Mouse (Mus musculus): ENCODE measurements around the gene Slc16a2. TPM values are rescaled to one million over a fixed set of nuclear protein-coding genes. Genes with fewer than 3 reads are reported as not detected.

Gene Slc16a2
- polyA plus RNA-seq, 1 experiment from 2014 or later = 22.8 TPM

DNA sequence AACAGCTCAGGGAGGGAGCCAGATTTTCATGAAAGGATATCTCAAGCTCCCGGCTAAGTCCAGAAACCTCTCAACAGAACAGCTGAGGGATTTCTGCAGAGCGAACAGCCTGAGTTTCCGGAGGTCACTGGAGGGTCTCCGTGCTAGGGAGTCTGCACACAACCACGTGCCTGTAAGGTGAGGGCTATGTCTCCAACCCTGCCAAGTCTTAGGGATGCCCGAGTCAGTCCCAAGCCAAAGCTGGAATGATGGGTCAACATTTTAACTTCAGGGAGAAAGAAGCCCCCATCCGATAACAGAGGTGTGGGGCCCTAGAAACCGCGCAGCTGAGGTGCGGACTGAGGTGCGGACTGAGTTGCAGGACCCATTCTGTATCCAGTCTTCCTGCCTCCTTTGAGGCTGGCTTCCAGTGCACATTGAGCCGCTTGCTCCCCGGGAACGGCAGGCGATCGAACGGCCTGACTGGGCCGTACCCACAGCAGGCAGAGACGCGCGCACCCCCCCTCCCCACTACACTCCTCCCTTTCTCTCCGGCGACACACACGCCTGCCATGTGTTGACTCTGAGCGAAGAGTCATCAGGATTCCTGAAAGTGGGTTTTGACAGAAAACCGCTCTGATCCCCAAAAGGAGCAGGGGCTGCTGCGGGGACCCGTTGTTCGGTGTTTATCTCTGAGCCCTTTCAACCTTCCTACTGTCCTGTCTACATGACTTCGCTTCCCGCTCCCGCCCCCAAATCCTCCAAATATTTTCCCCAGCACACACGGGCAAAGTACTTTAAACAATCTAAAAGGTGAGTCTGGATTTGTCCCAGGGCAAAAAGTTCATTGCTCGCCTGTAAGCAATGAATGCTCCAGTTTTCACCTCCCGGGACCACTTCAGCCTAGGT, 1.2 kb downstream of the Slc16a2 start:
- no peak overlapping the region for H3K27ac ChIP-seq (ENCODE audit: low read depth)
- no peaks in the 10 kb centered on the region for H3K9me3 ChIP-seq (ENCODE audit: low read depth, low read length)
- no peaks in the 10 kb centered on the region; the same call in 1 of the 2 replicates for H3K27me3 ChIP-seq (ENCODE audit: insufficient read depth, low read length)
- WGBS = 11% methylated on average over 35 of the region's 35 CpGs
- no peaks in the 10 kb centered on the region for H3K36me3 ChIP-seq (ENCODE audit: insufficient read depth)
- DNase-seq = peak; percentile 16
- ATAC-seq (ENCODE audit: insufficient read depth) = no peak; the same call in 1 of the 2 replicates
- TF ChIP-seq CTCF (IDR thresholded peaks at IDR 0.05; ENCODE audit: low read depth) = no peak
- H3K4me3 ChIP-seq (ENCODE audit: low read depth, low read length) = peak overlapping the region; percentile 52
- peak overlapping the region; percentile 74 for H3K4me2 ChIP-seq
- H3K4me1 ChIP-seq (ENCODE audit: insufficient read depth) = no peaks in the 10 kb centered on the region
- peak overlapping the region; percentile 57; the same call in 1 of the 2 replicates for H3K9ac ChIP-seq

DNA sequence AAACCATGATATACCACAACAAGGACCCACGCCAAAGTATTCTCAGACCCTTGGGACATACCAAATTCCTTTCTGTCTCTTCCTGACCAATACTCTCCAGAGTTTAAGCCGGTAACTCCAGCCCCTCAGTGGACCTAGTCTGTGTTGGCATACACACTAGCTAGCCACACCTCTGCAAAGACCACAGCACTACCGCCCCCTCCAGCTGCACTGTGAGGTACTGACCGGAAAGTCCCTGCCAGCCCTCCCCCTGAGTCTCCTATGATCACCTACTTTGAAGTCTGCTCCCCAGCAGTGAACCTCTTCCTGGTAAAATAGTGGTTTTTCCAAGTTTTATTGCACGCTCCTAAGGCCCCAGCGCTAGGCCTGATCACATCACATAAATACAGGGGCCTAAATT, 2.5 kb downstream of the Slc16a2 start:
- H3K27me3 ChIP-seq (ENCODE audit: insufficient read depth, low read length) = no peaks in the 10 kb centered on the region; the same call in 1 of the 2 replicates
- no peak for ATAC-seq (ENCODE audit: insufficient read depth)
- H3K4me2 ChIP-seq = peak overlapping the region; percentile 74
- DNase-seq = peak; percentile 2
- no peak overlapping the region for H3K27ac ChIP-seq (ENCODE audit: low read depth)
- no peak overlapping the region for H3K4me3 ChIP-seq (ENCODE audit: low read depth, low read length)
- TF ChIP-seq CTCF (IDR thresholded peaks at IDR 0.05; ENCODE audit: low read depth) = no peak; the same call in 1 of the 2 replicates
- WGBS = 62% methylated on average over 6 of the region's 6 CpGs
- no peak overlapping the region for H3K9ac ChIP-seq
- H3K4me1 ChIP-seq (ENCODE audit: insufficient read depth) = no peaks in the 10 kb centered on the region
- no peaks in the 10 kb centered on the region for H3K36me3 ChIP-seq (ENCODE audit: insufficient read depth)
- no peaks in the 10 kb centered on the region for H3K9me3 ChIP-seq (ENCODE audit: low read depth, low read length)

DNA sequence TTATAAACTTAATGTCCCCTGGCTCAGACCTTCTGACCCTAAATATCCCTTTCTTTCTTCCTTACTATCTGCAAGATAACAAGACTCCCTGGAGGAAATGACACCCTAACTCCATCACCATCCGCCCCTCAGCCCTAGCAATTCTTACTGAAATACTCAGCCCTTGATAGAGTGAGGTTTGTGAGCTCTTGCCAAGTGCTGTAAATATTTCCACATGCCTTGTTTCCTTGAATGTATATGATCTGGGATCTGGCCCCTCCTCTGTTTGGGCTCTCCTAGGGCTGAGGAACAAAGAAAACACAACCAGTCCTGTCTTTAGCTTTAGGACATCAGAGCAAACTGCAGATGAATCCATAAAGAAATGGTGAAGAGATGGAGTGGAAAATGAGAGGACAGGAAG, 9.1 kb downstream of the Slc16a2 start:
- H3K4me1 ChIP-seq (ENCODE audit: insufficient read depth) = no peaks in the 10 kb centered on the region
- TF ChIP-seq CTCF (IDR thresholded peaks at IDR 0.05; ENCODE audit: low read depth) = no peak
- DNase-seq (peak; percentile 46), ATAC-seq (ENCODE audit: insufficient read depth) (peak; percentile 56; the same call in 1 of the 2 replicates)
- H3K9me3 ChIP-seq (ENCODE audit: low read depth, low read length) = no peaks in the 10 kb centered on the region
- H3K27me3 ChIP-seq (ENCODE audit: insufficient read depth, low read length) = no peaks in the 10 kb centered on the region
- 30% methylated on average over 1 of the region's 1 CpGs for WGBS
- H3K4me2 ChIP-seq = no peak overlapping the region
- no peak overlapping the region for H3K9ac ChIP-seq
- H3K4me3 ChIP-seq (ENCODE audit: low read depth, low read length) = no peak overlapping the region
- no peaks in the 10 kb centered on the region for H3K36me3 ChIP-seq (ENCODE audit: insufficient read depth)
- no peak overlapping the region for H3K27ac ChIP-seq (ENCODE audit: low read depth)

DNA sequence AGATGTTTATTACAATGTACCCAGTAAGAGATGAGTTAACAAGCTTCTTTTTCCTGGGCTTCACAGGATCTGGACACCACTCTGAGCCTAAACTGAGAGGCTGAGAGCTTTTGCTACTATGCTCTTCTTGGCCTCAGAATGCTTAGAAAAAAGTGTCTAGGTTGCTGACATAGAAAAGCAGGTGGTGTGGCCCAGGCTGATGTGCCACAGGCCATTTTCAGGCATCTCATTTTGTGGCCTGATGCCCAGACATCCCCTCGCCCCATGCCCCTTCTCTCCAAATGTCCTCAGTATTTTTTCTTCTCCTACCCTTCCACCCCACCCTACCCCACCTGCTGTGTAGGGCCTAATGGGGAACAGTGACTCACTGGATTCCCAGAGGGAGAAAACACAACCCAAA, 11.3 kb downstream of the Slc16a2 start:
- TF ChIP-seq CTCF (IDR thresholded peaks at IDR 0.05; ENCODE audit: low read depth) = no peak
- Histone ChIP-seq H3K27me3 (ENCODE audit: insufficient read depth, low read length) (0 out of 2 replicates have a peak, but pooled peaks cover 6% of the 10 kb centered on the region), H3K36me3 (ENCODE audit: insufficient read depth) (no peaks in the 10 kb centered on the region), H3K4me1 (ENCODE audit: insufficient read depth) (no peaks in the 10 kb centered on the region), H3K9me3 (ENCODE audit: low read depth, low read length) (no peaks in the 10 kb centered on the region), H3K4me3 (ENCODE audit: low read depth, low read length) (no peak overlapping the region), H3K4me2 (no peak overlapping the region), H3K27ac (ENCODE audit: low read depth) (no peak overlapping the region), H3K9ac (no peak overlapping the region)
- ATAC-seq (ENCODE audit: insufficient read depth) (no peak), DNase-seq (no peak)
- WGBS = 69% methylated on average over 1 of the region's 1 CpGs

DNA sequence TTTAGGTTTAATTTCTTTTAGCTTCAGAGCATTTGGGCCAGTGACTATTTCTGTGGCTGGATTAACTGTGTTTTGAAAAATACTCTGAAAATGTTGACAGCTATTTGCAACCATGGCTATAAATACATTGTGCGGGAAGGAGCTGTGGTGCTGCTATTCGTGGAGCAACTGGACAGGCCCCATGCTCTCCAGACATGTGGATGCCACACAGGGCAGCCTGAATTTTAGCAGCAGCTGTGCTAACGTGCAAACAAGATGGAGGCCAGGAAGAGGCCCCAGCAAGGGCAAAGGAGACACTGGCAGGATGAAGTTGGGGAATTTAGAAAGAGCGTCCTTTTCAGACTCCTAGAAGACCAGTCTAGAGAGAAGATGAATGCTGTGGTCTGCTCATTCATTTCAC, 15.4 kb downstream of the Slc16a2 start:
- H3K4me2 ChIP-seq = no peak overlapping the region
- no peak overlapping the region for H3K27ac ChIP-seq (ENCODE audit: low read depth)
- TF ChIP-seq CTCF (IDR thresholded peaks at IDR 0.05; ENCODE audit: low read depth) = no peak
- H3K9ac ChIP-seq = no peak overlapping the region
- no peak for DNase-seq
- 59% methylated on average over 4 of the region's 4 CpGs for WGBS
- H3K9me3 ChIP-seq (ENCODE audit: low read depth, low read length) = no peaks in the 10 kb centered on the region
- H3K4me3 ChIP-seq (ENCODE audit: low read depth, low read length) = no peak overlapping the region
- 0 out of 2 replicates have a peak, but pooled peaks cover 6% of the 10 kb centered on the region for H3K27me3 ChIP-seq (ENCODE audit: insufficient read depth, low read length)
- no peak for ATAC-seq (ENCODE audit: insufficient read depth)
- H3K4me1 ChIP-seq (ENCODE audit: insufficient read depth) = no peaks in the 10 kb centered on the region
- H3K36me3 ChIP-seq (ENCODE audit: insufficient read depth) = no peaks in the 10 kb centered on the region

DNA sequence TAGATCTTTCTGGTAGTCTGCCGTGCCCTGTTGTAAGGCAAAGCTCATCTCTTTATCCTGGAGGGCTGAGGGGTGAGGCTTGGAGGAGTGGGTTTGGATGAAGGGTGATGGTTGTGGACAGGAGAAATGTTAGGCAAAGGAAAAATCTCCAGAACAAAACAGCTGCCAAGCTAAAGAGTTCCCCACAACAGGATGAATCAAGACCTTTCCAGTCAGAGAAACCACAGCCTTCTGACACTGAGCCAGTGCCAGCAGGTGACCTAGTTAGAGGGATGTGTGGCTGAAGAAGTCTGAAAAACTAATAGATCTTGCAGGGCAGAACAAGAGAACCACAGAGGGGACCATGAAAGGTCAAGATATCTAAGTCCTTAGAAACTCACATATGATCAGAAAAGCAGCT, 24.8 kb downstream of the Slc16a2 start:
- 0 out of 2 replicates have a peak, but pooled peaks cover 3% of the 10 kb centered on the region for H3K27me3 ChIP-seq (ENCODE audit: insufficient read depth, low read length)
- H3K4me1 ChIP-seq (ENCODE audit: insufficient read depth) = no peaks in the 10 kb centered on the region
- H3K27ac ChIP-seq (ENCODE audit: low read depth) = no peak overlapping the region
- DNase-seq (no peak), ATAC-seq (ENCODE audit: insufficient read depth) (no peak)
- no peaks in the 10 kb centered on the region for H3K36me3 ChIP-seq (ENCODE audit: insufficient read depth)
- H3K4me2 ChIP-seq = no peak overlapping the region
- WGBS = 93% methylated on average over 1 of the region's 1 CpGs
- H3K9me3 ChIP-seq (ENCODE audit: low read depth, low read length) = no peaks in the 10 kb centered on the region
- no peak overlapping the region for H3K4me3 ChIP-seq (ENCODE audit: low read depth, low read length)
- no peak overlapping the region for H3K9ac ChIP-seq
- no peak for TF ChIP-seq CTCF (IDR thresholded peaks at IDR 0.05; ENCODE audit: low read depth)

DNA sequence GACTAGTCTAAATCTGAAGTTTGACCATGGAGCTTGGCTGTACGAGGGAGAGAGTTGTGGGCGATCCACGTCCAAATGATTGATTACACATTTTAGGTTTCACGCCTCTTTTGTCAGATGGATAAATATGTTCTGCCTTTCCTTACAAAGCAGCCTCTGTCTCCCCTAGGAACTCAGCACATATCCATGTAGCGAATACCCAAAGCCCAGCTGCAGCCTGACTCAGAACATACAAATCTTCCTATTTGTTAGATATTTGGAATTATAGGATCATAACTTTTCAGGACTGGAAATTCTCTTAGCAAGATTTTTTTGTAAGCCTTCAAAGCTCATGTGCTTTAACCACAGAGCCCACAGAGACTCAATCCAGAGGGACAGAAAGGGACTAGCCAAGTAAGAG, 26.3 kb downstream of the Slc16a2 start:
- 70% methylated on average over 5 of the region's 5 CpGs for WGBS
- Histone ChIP-seq H3K4me3 (ENCODE audit: low read depth, low read length) (no peak overlapping the region), H3K4me1 (ENCODE audit: insufficient read depth) (no peaks in the 10 kb centered on the region), H3K36me3 (ENCODE audit: insufficient read depth) (no peaks in the 10 kb centered on the region), H3K27me3 (ENCODE audit: insufficient read depth, low read length) (0 out of 2 replicates have a peak, but pooled peaks cover 3% of the 10 kb centered on the region), H3K27ac (ENCODE audit: low read depth) (no peak overlapping the region), H3K9ac (no peak overlapping the region), H3K9me3 (ENCODE audit: low read depth, low read length) (no peaks in the 10 kb centered on the region), H3K4me2 (no peak overlapping the region)
- ATAC-seq (ENCODE audit: insufficient read depth) (no peak), DNase-seq (no peak)
- TF ChIP-seq CTCF (IDR thresholded peaks at IDR 0.05; ENCODE audit: low read depth) = no peak

All from lung, embryonic 14.5 days (tissue).